Mouse (Mus musculus) lung, embryonic 16.5 days (tissue): ENCODE results near the gene Poc5. TPM values are rescaled to one million over a fixed set of nuclear protein-coding genes. Genes with fewer than 3 reads are reported as not detected.

Source experiments
- ATAC-seq: fragments of 200-750 bp; cut with Nextera tagmentation; 2 replicates; pipeline ENCODE4 v1.8.0; 2017; ENCODE audit warnings: low read depth, mild to moderate bottlenecking, moderate library complexity
- H3K27ac ChIP-seq: fragments of 300-500 bp; sonication (generic); 2 replicates; pipeline ENCODE4 v1.5.1; 2014; ENCODE audit warnings: mild to moderate bottlenecking, control low read depth, low read length
- H3K27me3 ChIP-seq: fragments of 300-500 bp; sonication (generic); 2 replicates; pipeline ENCODE4 v1.6.1; 2014; ENCODE audit warnings: low read depth, low read length, mixed read lengths; ENCODE audit not compliant: control insufficient read depth, insufficient read depth
- H3K36me3 ChIP-seq: fragments of 300-500 bp; sonication (generic); 2 replicates; pipeline ENCODE4 v1.6.1; 2014; ENCODE audit warnings: low read length; ENCODE audit not compliant: control insufficient read depth, insufficient read depth
- H3K4me1 ChIP-seq: fragments of 300-500 bp; sonication (generic); replicated peaks from 2 replicates; pipeline ENCODE4 v1.6.1; 2014; ENCODE audit warnings: low read length, mixed read lengths; ENCODE audit not compliant: control insufficient read depth, insufficient read depth
- H3K4me2 ChIP-seq: fragments of 300-500 bp; sonication (generic); 2 replicates; pipeline ENCODE4 v1.6.1; 2014; ENCODE audit warnings: low read depth, low read length, control low read depth
- H3K4me3 ChIP-seq: fragments of 300-500 bp; sonication (generic); 2 replicates; pipeline ENCODE4 v1.5.1; 2014; ENCODE audit warnings: mild to moderate bottlenecking, low read length, control low read depth
- H3K9ac ChIP-seq: fragments of 300-500 bp; sonication (generic); 2 replicates; pipeline ENCODE4 v1.6.1; 2014; ENCODE audit warnings: low read length, control low read depth
- H3K9me3 ChIP-seq: fragments of 300-500 bp; sonication (generic); 2 replicates; pipeline ENCODE4 v1.6.1; 2016; ENCODE audit warnings: low read length; ENCODE audit not compliant: control insufficient read depth
- WGBS: fragments of 180-500 bp; shearing (Covaris S2); extraction: QIAGEN DNeasy Blood & Tissue Kit; methylation state at CpG from one replicate; pipeline ENCODE4 v1.1.7; 2014; 5-methylcytosine and 5-hydroxymethylcytosine counted together
- polyA plus RNA-seq: library from polyadenylated mRNA; unstranded; fragments of >200 nt; fragmentation: Nextera tagmentation; extraction: Ambion mirVana; gene quantifications from 2 replicates; pipeline ENCODE4 v1.2.1, GENCODE M21; 2015

Gene Poc5
- polyA plus RNA-seq, 1 experiment from 2014 or later, result 20.4 TPM

DNA sequence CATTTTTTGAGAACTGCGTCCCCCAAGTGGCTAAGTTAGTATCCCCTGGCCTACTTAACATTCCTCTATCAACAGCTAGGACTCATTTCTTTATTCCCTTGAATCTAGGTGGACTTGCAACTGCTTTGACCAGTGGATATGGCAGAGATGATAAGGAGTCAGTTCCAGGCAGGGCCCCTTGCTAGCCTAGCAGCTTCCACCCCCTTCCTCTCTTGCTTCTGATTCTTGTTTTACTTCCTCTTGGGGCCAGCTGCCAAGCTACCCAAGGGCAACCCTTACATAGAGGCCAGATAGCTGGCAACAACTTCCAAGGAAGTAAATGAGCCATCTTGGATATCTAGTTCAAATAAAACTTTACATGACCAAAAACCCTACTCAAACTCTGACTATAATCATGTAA is 48.8 kb downstream of the Poc5 start:
- Histone ChIP-seq H3K27ac (no peak overlapping the region), H3K4me1 (peaks cover 31% of the 10 kb centered on the region), H3K27me3 (no peaks in the 10 kb centered on the region), H3K36me3 (no peaks in the 10 kb centered on the region), H3K9me3 (no peaks in the 10 kb centered on the region), H3K9ac (no peak overlapping the region), H3K4me3 (no peak overlapping the region), H3K4me2 (no peak overlapping the region)
- no peak for ATAC-seq
- 73% methylated on average over 1 of the region's 1 CpGs for WGBS

DNA sequence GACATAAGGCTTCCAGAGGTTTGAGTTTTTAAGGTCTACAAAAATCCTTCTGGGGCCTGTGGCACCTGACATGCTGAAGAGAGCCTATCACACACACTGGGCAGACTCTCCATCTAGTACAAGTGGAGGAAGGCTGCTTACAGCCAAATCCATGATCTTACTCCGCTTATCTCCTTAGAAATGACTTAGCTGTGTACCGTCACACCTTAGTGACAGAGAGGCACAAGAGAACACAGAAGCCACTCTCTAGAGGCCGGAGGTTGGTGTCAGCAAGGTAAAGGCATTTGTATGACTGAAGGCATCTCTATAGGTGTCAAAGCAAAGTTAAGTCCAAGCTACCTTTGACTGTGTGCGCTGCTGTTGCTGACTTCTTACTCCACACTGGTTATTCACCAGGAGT is 52.3 kb downstream of the Poc5 start:
- 79% methylated on average over 4 of the region's 4 CpGs for WGBS
- Histone ChIP-seq H3K27ac (no peak overlapping the region), H3K4me2 (no peak overlapping the region), H3K36me3 (no peaks in the 10 kb centered on the region), H3K27me3 (no peaks in the 10 kb centered on the region), H3K9ac (no peak overlapping the region), H3K9me3 (no peaks in the 10 kb centered on the region), H3K4me3 (no peak overlapping the region), H3K4me1 (0 out of 2 replicates have a peak, but pooled peaks cover 4% of the 10 kb centered on the region)
- no peak for ATAC-seq

DNA sequence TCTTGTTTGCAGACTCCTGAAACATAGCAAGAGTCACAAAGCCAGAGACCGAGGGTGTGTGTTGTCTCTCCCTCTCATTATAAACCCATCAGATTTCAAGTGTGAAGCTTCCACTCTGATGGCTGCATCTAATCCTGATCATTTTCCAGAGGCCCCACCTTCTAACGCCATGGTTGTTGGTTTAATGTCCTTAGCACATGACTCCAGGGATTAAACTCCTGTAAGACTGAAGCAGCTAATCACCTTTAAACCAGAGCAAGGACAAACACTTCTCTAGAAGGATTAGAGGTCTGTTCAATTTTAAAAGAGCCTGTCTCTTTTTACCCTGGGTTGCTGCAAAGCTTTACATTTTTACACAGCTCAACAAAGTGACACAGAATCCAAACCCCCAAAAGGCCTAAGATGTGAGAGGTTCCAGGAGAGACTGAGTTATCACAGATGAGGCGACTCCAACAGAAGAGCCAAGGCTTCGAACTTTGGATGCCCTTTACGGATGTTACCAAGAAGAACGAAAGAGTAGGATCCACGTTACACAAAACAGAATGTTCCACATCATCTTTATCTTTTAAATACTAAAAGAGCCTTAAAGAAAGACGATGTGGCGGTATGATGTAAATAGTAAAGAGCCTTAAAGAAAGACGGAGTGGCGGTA is 62.2 kb downstream of the Poc5 start:
- H3K4me3 ChIP-seq, result no peak overlapping the region
- H3K9ac ChIP-seq, result no peak overlapping the region
- no peak overlapping the region for H3K27ac ChIP-seq
- H3K36me3 ChIP-seq, result no peaks in the 10 kb centered on the region
- ATAC-seq, result 0 out of 2 replicates have a peak, but pooled peaks have one; percentile 5
- 61% methylated on average over 11 of the region's 11 CpGs for WGBS
- H3K9me3 ChIP-seq, result no peaks in the 10 kb centered on the region
- H3K4me2 ChIP-seq, result no peak overlapping the region
- H3K27me3 ChIP-seq, result no peaks in the 10 kb centered on the region
- no peaks in the 10 kb centered on the region for H3K4me1 ChIP-seq

DNA sequence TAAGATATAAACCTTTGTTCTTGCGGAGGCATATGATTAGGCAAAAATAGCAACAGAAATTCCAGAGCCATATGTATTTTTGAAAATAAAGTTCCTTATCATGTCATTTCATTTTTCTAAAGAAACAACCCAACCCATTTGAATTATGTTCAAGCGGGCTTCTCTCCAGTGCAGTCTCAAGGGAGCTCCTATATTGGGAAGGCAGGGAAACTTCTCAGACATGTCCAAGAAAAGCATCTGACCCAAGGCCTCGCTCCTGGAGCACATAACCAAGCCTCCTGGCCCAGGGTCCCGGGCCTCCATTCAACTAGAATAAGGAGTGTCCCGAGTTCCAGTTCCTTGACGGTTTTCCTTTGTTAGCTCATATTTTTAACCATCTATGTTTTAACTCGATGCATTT is 62.8 kb downstream of the Poc5 start:
- Histone ChIP-seq H3K4me1 (no peaks in the 10 kb centered on the region), H3K36me3 (no peaks in the 10 kb centered on the region), H3K4me3 (no peak overlapping the region), H3K9ac (no peak overlapping the region), H3K9me3 (no peaks in the 10 kb centered on the region), H3K27me3 (no peaks in the 10 kb centered on the region), H3K4me2 (no peak overlapping the region), H3K27ac (no peak overlapping the region)
- peak; percentile 60; the same call in 1 of the 2 replicates for ATAC-seq
- 71% methylated on average over 7 of the region's 7 CpGs for WGBS

DNA sequence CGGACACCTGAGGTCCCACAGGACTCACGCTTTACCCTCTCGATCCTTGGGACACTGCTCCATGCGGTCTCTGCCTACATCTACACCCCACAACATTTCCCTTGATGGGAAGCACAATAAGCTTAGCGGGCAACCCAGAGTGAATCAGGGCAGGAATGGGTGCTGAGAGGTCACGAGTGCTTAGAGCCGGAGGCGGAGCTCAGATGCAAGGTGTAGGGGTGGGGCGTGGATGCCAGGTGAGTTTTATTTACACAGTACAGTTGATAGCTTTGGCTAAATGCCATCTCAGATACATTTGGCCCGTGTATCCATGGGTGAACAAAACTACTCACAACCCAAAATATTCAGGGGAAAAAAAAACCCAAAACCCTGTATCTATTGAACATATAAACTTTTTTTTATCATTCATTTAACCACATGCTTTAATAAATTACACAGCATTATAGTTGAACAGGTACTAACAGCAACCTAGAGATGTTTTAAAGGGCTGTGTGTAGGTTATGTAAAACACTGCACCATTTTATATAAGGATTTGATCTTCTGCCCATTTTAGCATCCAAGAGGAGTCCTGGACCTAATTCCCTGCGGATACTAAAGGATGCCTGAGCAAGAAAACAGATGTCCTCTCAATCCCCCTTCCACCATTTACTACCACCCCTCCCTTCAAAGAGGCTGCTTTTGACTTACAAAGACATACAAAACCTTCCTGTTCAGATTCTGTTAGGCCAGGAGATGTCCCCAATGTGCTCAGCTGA is 63.5 kb downstream of the Poc5 start:
- 75% methylated on average over 11 of the region's 11 CpGs for whole genome bisulfite sequencing
- no peak overlapping the region for H3K4me2 ChIP-seq
- no peaks in the 10 kb centered on the region for H3K9me3 ChIP-seq
- no peak overlapping the region for H3K27ac ChIP-seq
- H3K27me3 ChIP-seq, result no peaks in the 10 kb centered on the region
- H3K36me3 ChIP-seq, result no peaks in the 10 kb centered on the region
- H3K4me1 ChIP-seq, result no peaks in the 10 kb centered on the region
- H3K9ac ChIP-seq, result no peak overlapping the region
- ATAC-seq, result peak; percentile 36; the same call in 1 of the 2 replicates
- no peak overlapping the region for H3K4me3 ChIP-seq

DNA sequence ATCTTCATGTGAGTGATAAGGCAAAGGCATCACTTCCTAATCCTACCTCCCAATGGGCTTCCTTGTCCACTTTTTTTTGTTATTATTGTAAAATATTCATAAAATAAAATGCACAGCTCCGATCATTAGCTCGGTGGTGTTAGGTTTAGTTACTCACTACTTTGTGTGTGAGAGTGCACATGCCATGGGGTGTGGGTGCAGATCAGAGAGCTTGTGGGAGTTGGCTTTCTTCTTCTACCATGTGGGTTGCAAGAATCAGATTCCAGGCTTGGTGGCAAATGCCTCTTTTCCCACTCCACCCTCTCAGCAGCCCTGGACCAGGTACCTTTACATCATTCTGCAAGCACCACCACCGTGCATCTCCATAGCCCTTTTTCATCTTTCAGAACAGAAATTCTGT is 64.5 kb downstream of the Poc5 start:
- Histone ChIP-seq H3K9ac (no peak overlapping the region), H3K27me3 (no peaks in the 10 kb centered on the region), H3K4me3 (no peak overlapping the region), H3K9me3 (no peaks in the 10 kb centered on the region), H3K27ac (no peak overlapping the region), H3K4me2 (no peak overlapping the region), H3K4me1 (no peaks in the 10 kb centered on the region), H3K36me3 (no peaks in the 10 kb centered on the region)
- no peak for ATAC-seq
- WGBS, result 94% methylated on average over 3 of the region's 3 CpGs

DNA sequence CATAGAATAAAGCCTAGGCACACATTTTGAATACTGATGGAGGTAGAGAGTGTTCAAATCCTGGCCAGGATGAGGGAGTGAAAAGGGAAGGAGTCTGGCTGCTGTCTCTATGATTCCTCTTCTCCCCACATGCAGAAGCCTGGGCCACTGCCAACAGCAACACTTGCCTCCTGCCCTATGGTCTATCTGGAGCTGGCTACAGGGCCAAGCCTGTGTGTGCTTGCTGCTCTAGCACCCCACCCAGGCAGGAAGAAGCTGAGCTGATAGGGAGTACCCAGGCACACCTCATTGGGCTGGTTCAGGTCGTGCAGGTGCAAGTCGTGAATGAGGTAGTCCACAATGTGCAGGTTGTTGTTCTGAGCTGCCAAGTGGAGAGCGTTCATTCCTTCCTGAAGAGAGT is 66.2 kb downstream of the Poc5 start:
- Histone ChIP-seq H3K4me1 (no peaks in the 10 kb centered on the region), H3K9me3 (no peaks in the 10 kb centered on the region), H3K27me3 (no peaks in the 10 kb centered on the region), H3K36me3 (no peaks in the 10 kb centered on the region), H3K27ac (no peak overlapping the region), H3K4me3 (no peak overlapping the region), H3K4me2 (no peak overlapping the region), H3K9ac (no peak overlapping the region)
- peak; percentile 75 for ATAC-seq
- 61% methylated on average over 3 of the region's 3 CpGs for WGBS

DNA sequence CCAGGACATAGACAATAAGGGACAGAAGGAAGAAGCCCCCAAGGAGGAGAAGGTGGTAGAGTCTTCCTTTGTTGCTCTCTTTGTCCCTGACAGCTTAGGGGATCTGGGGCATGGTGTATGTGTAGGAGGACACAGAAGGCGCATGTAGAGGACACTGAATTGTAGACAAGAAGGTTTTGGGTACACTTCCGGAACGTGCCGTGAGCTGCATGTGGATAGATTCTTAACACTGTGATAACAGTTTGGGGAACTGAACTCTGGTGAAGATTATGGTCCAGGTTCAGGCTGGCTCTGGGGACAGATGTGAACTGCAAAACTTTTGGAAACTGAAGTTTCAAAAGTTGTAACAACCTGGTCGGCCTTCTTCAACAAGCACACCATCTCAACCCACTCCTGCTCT is 69.5 kb downstream of the Poc5 start:
- no peak overlapping the region for H3K4me2 ChIP-seq
- 90% methylated on average over 5 of the region's 5 CpGs for WGBS

DNA sequence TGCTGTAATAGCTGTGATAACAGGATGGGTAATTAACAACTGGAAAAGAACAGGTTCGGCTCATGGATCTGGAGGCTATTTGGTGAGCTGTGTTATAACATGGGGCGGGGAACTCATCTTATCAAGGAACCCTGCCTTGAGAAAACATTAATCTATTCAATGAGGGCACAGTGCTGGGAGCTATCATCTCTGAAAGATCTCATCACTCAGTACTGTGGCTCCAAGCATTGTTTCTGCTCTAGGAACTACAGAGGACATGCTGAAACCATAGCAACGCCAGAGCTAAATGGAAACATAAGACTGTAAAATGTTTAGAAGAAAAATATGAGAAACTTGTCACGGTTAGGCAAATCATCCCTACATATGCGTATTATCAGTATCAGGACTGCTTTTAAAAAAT is 69.9 kb downstream of the Poc5 start:
- H3K4me3 ChIP-seq, result no peak overlapping the region
- H3K4me1 ChIP-seq, result no peaks in the 10 kb centered on the region
- H3K27me3 ChIP-seq, result no peaks in the 10 kb centered on the region
- no peaks in the 10 kb centered on the region for H3K36me3 ChIP-seq
- 72% methylated on average over 5 of the region's 5 CpGs for WGBS
- H3K27ac ChIP-seq, result no peak overlapping the region
- no peaks in the 10 kb centered on the region for H3K9me3 ChIP-seq
- no peak overlapping the region for H3K4me2 ChIP-seq
- ATAC-seq, result no peak
- H3K9ac ChIP-seq, result no peak overlapping the region

More for the DNA sequence above, 69.5 kb downstream of the Poc5 start:
- H3K9ac ChIP-seq, result no peak overlapping the region
- no peaks in the 10 kb centered on the region for H3K27me3 ChIP-seq
- no peak for ATAC-seq
- H3K4me3 ChIP-seq, result no peak overlapping the region
- no peak overlapping the region for H3K27ac ChIP-seq
- H3K4me1 ChIP-seq, result no peaks in the 10 kb centered on the region
- no peaks in the 10 kb centered on the region for H3K9me3 ChIP-seq
- H3K36me3 ChIP-seq, result no peaks in the 10 kb centered on the region
